Mouse (Mus musculus): ENCODE measurements around the gene Mrpl16.

Mrpl16 gene

GRCm38 (mm10) chr19:11807251-11807650, 37.1 kb downstream of the Mrpl16 start:
- no peak for DNase-seq

DNA sequence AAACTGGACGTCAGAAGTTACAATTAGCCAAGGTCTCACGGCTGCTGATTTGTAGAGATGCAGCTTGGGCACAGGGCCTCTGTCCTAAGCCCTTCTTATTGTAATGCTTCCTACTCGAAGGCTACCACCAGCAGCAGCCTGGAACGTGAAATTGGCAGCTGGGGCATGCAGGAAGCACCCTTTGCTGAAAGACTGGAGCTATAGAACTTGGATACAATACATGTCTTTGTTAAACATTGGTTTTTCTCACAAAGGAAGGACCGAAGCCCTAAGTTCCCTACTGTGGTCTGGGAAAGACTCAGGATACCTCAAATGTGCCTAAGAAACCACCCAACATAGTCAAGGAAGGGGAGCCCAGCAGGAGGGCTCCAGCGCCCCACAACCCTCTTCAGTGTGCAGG, 37.6 kb downstream of the Mrpl16 start:
- no peak for DNase-seq

- DNase-seq: no peak
Observed at GRCm38 (mm10) chr19:11808452-11808851, 38.3 kb downstream of the Mrpl16 start.

- DNase-seq: no peak
Observed at GRCm38 (mm10) chr19:11810003-11810758, 40.0 kb downstream of the Mrpl16 start.

DNA sequence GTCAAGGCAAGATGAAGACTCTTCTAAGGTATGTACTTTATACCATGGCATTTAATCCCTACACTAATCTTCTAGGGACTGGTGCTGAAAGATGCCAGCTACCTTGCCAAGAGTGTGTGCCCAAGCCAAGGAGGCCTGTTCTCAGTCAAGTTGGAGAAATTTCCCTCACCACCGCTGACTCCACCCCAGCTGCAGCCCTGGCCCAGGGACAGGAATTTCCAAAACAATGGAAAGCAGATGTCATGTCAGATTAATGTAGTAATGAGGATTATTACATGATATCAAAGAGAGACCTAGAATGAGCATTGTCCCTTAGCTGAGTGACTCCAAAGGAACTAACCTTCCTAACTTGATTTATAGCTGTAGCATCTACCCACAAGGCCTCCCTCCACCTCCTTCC, 40.7 kb downstream of the Mrpl16 start:
- peak; percentile 31 to 43 for DNase-seq

GRCm38 (mm10) chr19:11811688-11812365, 41.6 kb downstream of the Mrpl16 start:
- peak; percentile 41 to 54 for DNase-seq

DNA sequence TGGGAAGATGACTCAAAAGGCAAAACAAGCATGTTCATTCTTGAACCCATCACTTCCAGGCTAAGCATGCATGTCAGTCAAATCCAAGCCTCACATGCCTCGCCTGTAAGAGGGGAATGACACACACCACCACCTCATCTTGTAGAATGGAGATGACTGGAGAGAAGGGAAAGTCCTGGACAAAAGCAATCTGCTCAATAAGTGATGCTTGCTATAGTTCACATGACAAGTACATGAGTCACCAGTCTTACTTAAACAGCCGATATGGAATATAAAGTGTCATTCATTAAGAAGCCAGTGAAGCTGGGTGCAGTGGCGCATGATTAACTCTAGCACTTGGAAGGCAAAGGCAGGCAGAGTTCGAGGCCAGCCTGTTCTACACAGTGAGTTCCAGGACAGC, 42.9 kb downstream of the Mrpl16 start:
- DNase-seq: no peak

- peak; percentile 27 to 42 for DNase-seq
Observed at GRCm38 (mm10) chr19:11813649-11814048, 43.5 kb downstream of the Mrpl16 start.

DNA sequence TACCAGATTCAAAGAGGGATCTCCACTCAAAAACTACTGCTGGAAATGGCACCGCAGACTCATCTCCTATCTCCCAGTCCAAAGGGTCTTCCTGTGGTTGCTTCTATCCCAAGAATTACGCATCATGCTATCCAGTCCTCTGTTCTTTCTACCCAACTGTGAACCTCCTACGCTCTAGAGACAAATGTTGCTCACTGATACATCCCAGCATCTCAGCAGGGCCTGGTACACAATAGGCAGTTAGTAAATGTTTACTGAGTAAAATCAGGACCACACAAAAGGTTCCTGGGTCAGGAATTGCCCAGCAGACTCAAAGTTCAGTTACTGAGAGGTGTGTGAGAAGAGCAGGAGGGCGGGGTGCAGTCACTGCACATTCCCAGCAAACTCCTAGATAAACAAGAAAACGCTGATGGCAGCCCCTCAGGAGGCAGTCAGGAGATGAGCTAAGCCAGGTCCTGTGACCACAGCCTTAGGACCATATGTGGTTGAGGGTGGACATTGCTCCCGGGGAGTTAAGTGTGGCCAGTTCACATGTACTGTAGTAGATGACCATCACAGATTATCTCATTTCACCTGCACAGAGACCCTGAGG, 44.6 kb downstream of the Mrpl16 start:
- DNase-seq: peak; percentile 16 to 50

DNA sequence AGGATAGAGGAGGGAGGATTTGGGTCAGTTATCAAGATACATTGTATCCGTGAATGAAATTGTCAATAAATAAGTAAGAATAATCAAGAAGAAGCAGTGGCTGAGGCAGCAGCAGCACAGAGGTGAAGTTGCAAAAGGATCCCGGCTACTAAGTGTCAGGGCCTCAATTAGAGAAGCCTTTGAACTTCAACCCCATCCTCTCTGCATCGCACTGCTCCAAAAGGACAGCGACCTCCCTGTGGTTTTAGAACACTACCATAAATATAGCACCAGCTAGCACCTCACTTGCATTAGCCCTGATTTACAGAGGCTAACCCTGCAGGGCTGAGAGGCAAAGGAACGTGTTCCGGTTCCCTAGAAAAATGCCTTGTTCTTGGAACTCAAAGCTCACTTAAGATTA, 46.5 kb downstream of the Mrpl16 start:
- DNase-seq: peak in 1 of 2 experiments; percentile 9

DNA sequence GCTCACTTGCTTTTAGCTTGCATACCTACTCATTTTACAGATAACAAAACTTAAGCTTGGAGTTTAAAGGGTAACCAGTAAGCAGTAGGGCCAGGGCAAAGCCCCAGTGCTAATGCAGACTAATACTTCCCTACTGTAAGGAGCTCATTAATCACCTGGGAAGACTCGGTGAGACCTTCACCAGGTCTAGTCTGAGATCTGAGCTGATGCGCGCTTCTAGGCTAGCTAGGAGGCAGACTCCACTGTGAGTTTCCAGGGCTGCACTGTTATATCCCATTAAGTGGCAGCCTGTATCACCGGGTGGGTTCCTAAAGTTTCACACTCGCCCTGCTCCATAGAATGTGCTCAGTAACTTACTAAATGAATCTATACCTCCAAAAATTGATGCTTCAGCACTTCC, 47.4 kb downstream of the Mrpl16 start:
- DNase-seq: peak in 1 of 2 experiments; percentile 6

DNA sequence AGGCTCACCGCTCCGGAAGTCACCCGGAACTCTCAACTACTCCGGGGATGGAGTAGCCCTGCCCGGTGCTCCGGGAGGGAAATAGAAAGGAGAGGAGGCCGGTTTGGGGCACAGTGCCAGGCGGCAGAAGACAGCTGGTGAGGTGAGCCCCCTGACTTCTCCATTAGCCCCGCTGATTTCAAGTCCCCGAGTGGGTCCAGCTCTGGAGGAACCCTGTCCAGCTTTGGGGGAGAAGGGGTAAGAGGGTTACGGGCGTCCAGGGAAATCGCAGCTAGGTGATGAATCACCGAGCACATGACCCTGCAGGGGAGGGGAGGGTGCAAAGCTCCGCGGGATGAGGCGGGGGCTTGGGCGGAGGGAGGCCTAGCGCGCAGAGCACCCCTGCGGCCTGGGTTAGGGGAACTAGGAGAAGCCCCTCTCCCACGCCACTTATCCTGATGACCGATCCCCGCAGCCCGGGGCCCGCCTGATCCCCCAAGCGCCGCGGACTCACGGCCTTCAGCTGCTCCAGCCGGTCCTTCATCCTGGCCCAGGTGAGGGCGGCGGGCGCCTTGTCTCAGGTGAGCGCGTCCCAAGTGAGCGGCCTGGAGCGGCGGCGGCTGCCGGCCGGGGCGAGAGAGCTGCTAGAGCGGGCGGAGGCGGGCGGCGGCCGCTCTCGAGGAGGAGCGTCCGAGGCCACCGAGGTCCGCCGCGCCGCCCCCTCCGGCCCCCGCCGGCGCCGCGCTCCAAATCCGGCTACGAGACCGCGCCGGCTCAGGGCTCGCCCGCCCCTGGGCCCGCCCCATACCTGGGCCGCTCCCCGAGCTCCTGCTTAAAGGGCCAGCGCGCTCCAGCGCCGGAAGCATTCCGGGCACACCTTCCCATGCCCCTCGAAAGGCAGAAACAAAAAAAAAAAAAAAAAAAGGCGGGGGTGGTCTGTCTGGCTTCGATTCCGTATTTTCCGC, 48.3 kb downstream of the Mrpl16 start:
- DNase-seq: peak; percentile 75 to 83

DNA sequence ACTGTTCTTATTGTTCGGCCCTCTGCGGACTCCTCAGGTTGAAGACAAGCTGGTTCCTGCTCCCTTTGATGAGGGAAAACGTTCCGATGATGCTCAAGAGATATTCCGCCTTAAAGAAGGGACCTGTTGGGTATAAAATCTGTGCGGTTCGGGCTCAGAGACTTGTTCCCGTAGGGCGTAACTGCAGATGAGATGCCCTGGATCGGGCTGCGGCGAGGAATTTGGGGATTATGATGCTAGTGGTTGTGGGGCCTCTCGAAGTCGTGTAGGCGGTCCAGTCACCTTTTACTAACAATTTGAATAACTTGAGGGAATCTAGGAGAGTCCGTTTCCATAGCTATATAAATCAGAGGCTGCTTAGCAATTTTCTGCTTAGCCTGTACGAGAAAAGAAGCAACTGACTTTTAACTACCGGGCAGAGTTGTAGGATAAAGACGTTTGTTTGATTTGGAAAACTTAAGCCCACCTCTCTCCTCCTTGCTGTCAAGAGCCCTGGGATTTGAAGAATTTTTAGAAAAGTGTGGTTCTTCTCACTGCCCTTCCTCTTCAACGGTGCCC, 49.0 kb downstream of the Mrpl16 start, which contains the start of gene Stx3:
Gene Stx3, minus strand, starts transcription at position 261 of the 558 bp plus-strand sequence.
- no peak for DNase-seq

DNA sequence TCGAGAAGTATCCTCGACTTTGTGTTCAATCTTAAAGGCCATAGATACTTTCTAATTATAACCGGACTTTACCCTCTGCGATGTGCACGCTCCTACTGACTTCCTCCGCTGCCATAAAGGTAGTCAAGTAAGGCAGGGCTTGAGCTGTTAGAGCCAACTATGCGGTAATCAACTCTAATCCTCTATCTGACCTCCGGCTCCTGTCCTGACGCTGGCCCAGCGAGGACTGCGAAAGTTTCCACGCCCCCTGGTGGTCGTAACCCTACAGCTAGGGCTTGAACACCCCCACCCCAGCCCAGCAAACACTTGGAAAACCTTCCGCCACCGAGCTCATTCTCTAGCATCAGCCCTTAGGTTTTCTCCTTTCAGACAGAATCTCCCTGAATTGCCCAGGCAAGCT, 49.6 kb downstream of the Mrpl16 start:
- DNase-seq: peak; percentile 95

DNA sequence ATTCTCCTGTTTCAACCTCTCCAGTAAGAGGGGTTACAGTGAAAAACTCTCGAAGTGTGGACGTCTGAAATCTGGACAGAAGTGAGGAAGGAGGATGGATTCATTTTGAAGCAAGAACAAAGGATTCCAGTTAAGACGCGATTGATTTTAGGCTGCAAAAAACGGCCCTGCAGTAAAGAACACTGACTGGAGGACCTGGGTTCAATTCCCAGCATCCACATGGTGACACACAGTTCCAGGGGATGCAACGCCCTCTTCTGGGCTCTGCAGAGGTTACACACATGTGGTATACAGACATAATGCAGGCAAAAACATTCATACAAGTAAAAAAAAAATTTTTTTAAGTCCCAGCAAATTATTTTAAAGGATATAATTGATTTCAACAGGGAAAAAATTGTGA, 50.0 kb downstream of the Mrpl16 start:
- peak; percentile 23 to 54 for DNase-seq

DNA sequence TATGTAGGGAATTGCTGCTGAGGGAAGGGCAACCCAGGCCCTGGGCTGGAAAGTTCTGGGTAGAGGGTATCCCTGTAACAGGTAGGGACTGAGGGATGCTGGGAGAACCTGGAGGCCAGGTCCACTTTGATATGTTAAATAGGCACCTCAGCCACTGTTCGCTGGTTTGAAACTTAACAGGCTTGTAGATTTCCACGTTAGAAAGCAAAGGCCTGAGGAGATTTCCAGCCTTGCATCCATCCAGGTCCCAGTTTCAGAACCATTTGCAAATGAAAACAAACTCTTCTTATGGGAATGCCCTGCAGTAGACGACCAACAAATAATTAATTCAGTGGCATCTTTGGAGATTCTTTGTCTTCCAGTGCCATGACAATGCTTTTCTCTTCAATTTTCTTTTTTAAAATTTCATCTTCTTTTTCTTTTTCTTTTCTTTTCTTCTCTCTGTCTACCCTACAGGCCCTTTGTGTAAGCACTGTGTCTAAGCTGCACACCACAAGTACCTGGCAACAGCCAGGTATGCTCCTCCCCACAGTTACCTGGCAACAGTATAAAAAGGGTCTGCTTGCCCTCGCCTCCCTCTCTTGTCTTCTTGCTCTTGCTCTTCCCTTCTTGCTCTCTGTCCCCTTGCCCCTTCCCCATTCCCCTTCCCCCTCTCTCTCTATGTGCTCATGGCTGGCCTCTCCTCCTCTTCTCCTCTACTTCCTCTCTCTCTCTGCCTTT, 53.3 kb downstream of the Mrpl16 start:
- DNase-seq: no peak
